Mouse (Mus musculus) erythroblast, embryonic 14.5 days (primary cell): Measurements from ENCODE around the gene Tsc2.

ENCODE experiments used
- GATA1 ChIP-seq: IDR thresholded peaks from 2 replicates; pipeline ENCODE4 v1.6.1; 2012; ENCODE audit warnings: low read length, inconsistent platforms, mixed read lengths
- TAL1 ChIP-seq: IDR thresholded peaks from 3 replicates; pipeline ENCODE4 v1.6.1; 2012; ENCODE audit warnings: low read length, inconsistent platforms, mixed read lengths

- TF ChIP-seq TAL1 (no peak), GATA1 (no peak)
These were observed 12.7 kb upstream of the Tsc2 start for GRCm38 (mm10) chr17:24644875-24645721.
